Mouse (Mus musculus) left cerebral cortex, postnatal 10 days (tissue): ENCODE results near the gene Sh2b1. TPM values are rescaled to one million over a fixed set of nuclear protein-coding genes. Genes with fewer than 3 reads are reported as not detected.
"Not testable (repeated sequence)": the region's sequence is repeated elsewhere in the genome, so short reads cannot be mapped to it uniquely, and the experiment has no call there.

Source experiments
- DNase-seq, 2 experiments: peaks; one replicate each; pipeline ENCODE4 v3.0.0; 2021 to 2022; ENCODE audit warnings: low spot score in 2 of 2, mixed read lengths in 1 of 2; ENCODE audit errors: extremely low spot score in 1 of 2
- intact Hi-C: fragments of 180-260 bp; cut with DNase I; formaldehyde crosslinking; loops from one replicate; pipeline ENCODE4 v1.15.1; 2025
- total RNA-seq, 2 experiments: library from RNA; stranded (reverse); gene quantifications; 2 replicates each; pipeline ENCODE4 v1.2.3; 2021

Gene Sh2b1
- total RNA-seq = 10 to 100 TPM; 68.3 to 68.6 TPM

- peak; percentile 86 to 94 for DNase-seq
- intact Hi-C loops = no loop called here
Observed at GRCm38 (mm10) chr7:126474993-126475581, at the start of gene Sh2b1. Gene Sh2b1 (minus strand): TSS chr7:126475424.

GRCm38 (mm10) chr7:126523316-126523715 is 48.1 kb upstream of the Sh2b1 start:
- intact Hi-C loops = no loop called here
- no peak for DNase-seq

- DNase-seq = peak in 1 of 2 experiments; percentile 77
- intact Hi-C loops = loop anchor here (5.0 kb wide), 1 partner anchor 117 kb away; no protein-coding TSS in a partner anchor
Observed at GRCm38 (mm10) chr7:126519513-126519912, 44.3 kb upstream of the Sh2b1 start.

DNA sequence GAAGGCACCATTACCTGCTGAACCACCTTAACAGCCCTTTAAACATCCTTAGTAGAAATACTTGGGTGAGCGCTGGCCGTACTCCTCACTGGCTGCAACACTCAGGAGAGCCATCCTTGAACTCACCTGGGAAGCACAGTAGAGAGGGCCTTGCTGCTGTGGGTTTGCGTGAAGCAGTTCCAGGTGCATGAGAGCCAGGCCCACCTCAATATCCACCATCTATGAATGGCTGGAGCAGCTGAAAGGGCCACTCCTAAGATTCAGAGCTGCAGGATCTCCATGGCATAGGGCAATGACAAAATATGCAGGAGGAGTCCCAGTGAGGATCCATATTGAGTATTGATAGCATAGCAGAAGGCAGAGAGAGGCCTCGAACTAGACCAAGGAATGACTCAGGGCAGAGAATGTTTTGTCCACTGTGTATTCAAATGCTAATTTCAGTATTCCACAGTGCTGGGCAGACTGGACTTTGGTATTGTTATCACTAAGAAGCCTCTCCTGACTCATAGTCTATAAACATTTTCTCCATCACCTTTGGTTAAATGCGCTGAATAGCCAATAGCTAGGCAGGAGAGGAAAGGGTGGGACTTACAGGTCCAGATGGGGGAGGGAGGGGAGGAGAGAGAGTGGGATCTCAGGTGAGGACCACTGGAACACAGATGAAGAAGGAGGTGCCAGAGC is 43.2 kb upstream of the Sh2b1 start:
- intact Hi-C loops = loop anchor here (5.0 kb wide), 1 partner anchor 116 kb away; no protein-coding TSS in a partner anchor
- DNase-seq = no peak

DNA sequence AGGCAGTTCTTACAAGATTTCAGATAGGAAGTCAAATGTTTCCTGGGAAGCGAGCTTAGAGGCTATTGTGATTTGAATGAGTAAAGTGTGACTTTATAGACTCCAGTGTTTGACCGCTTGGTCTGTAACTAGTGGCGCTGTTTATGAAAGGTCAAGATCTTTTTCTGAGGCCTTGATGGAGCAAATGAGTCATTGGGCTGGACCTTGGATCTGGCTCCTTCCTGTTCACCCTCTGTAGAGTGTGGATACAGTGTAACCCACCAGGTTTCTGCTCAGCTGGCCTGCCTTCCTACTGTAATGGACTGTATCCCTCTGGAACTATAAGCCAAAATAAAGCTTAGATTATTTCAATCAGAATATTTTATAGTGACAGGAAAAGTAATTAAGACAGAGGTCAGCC is 36.1 kb upstream of the Sh2b1 start:
- no peak for DNase-seq
- intact Hi-C loops = no loop called here

DNA sequence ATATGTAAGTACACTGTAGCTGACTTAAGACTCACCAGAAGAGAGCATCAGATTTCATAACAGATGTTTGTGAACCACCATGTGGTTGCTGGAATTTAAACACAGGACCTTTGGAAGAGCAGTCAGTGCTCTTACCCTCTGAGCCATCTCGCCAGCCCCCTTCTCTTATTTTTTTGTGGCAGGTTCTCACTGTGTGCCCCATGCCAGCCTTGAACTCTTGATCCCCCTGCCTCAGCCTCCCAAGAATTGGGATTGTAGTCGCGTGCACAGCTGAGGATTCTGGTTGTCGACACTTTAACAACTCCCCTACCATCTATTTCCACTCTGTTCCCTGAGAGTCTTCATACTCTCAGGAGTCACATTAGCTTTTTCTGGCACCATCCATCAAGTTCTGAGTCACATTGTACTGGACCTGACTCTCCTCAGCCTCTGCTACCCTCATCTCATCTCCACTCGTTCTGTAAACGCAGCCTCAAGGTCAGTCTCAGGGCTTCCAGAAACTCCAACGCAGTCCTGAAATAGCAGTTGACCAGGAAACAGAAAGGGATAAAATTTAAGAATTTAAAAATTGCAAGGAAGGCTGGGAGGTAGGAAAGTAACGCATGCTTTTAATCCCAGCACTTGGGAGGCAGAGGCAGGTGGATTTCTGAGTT is 32.0 kb upstream of the Sh2b1 start:
- intact Hi-C loops = no loop called here
- DNase-seq = no peak

DNA sequence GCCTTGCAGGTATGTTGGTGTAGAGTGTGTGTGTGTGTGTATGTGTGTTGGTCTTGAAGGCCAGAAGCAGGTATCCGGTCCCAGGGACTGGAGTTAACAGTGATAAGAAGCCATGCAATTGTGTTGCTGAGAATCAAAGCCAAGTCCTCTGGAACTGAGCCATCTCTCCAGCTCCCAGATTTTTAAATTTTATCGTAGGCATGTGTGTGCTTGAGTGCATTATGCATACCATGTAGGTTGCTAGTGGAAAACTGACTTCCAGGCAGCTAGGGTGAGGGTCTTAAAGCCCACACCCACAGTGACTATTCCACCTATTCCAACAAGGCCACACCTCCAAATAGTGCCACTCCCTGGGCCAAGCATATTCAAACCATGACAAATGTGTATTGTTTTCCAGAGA is 29.7 kb upstream of the Sh2b1 start:
- DNase-seq = no peak
- intact Hi-C loops = no loop called here

- intact Hi-C loops = no loop called here
- DNase-seq = peak; percentile 96 to 100
Observed at GRCm38 (mm10) chr7:126503273-126503878, 28.2 kb upstream of the Sh2b1 start, which contains the start of gene Atxn2l. Gene Atxn2l (minus strand): TSS chr7:126503437.

DNA sequence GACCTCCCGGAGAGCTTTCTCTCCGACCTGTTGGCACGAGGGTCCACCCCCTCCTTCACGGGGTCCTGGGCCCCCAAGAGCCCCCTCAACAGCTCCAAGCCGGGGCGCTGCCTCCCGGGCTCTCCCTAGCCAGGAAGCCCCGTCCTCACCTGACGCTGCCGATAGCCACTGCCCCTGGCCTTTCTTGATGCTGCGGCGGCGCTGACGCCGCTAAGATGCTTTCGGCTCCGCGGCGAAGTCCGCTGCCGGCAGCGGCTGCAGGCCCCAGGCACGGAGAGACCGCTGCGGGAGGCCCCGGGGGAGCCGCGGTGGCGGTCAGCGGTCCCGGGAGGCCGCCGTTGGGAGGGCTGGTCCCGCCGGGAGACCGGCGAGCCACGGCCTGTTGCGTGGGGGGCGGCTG is 27.5 kb upstream of the Sh2b1 start:
- intact Hi-C loops = no loop called here

DNA sequence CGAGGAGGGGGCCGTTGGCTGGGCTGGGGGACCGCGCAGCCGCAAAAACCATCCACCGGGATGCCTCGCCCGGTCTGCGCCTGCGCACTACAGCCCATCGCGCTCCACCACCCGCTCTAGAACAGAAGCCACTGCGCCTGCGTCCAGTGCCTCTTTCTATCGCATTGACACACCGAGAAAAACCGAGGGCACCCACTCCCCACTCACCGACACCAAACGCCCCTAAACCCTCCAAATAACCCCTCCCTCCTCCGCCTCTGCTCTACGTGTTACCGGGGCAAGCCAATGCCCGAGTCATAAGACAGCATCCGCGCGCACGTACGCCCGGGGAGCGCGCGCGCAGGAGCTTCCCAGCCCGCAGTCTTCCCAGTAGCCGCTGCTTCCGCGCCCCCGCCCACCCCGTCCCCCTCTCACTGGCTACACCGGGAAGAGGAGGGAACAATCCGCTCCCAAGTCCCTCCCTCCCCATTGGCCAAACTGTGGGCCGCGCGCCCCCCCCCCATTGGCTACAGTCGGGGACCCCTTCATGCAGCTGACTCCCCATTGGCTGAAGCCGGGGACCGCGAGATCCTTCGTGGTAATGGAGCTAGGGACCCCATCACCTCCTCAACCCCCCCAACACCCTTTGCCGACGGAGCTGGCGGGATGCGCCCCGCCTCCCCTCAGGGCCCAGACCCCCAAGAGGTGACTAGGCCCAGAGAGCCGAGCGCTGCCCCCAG is 27.0 kb upstream of the Sh2b1 start:
- peak; percentile 94 to 97 for DNase-seq
- intact Hi-C loops = no loop called here

More for the DNA sequence above, 27.5 kb upstream of the Sh2b1 start:
- DNase-seq = no peak

DNA sequence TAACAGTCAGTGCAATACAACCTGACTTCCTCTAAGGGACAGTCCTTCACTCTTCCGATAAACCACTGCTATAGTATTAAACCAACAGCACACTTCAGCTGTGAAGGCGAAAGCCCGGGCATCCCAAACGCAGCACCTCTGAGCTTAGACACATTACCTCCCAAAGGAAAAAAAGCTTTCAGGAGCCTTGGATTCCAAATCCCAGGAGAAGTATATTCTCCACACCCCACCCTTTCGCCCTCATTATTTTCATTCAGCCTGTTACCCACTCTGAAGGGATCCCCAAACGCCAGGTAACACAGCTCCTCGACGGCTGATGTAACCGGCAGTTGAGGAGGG is 26.4 kb upstream of the Sh2b1 start:
- DNase-seq = no peak
- intact Hi-C loops = no loop called here

- DNase-seq = no peak
- intact Hi-C loops = loop anchor here (5.0 kb wide), 1 partner anchor 53 kb away; no protein-coding TSS in a partner anchor
Observed at GRCm38 (mm10) chr7:126499416-126499815, 24.2 kb upstream of the Sh2b1 start.

DNA sequence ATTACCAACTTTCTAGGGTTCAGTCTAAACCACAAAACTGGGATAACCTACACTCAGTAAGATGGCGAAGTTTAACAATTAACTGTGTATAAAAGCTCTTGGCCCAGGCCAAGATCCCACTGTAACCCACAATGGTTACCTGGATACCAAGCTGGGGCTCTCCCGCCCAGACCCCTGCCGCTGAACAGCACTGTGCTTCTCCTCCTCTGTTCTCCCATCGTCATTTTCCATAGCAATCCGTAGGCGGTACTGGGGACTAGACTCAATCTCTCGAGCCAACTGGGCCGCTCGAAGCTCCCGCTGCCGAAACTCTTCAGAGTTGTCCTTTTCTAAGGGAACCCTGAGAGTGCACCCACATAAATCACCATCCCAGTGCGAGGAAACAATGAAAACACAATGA is 22.7 kb upstream of the Sh2b1 start:
- intact Hi-C loops = loop anchor here (5.0 kb wide), 1 partner anchor 54 kb away; no protein-coding TSS in a partner anchor
- DNase-seq = no peak

- intact Hi-C loops = loop anchor here (5.0 kb wide), 1 partner anchor 56 kb away; no protein-coding TSS in a partner anchor
- DNase-seq = no peak
Observed at GRCm38 (mm10) chr7:126496475-126496874, 21.3 kb upstream of the Sh2b1 start.

- intact Hi-C loops = no loop called here
Observed at GRCm38 (mm10) chr7:126494120-126494519, 18.9 kb upstream of the Sh2b1 start.

DNA sequence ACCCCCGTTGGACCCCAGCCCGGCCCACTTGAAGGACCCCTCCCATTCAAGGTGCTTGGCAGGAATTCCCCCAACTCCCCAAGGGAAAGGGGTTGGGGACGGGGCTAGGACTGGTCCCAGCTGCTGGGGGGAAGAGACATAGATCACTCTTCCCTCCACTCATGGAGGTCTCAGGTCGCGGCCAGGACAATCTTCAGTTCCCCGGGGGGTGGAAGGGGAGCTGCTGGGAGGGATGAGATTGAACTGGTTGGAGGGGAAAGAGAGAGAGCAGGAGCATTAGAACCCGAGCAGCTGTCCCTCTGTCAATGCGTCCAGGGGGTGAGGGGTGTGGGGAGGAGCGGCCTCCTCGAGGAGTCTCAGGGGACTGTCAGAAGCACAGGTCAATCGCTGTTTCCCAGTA is 16.7 kb upstream of the Sh2b1 start:
- DNase-seq = no peak
- intact Hi-C loops = no loop called here

More at GRCm38 (mm10) chr7:126494120-126494519, 18.9 kb upstream of the Sh2b1 start:
- no peak for DNase-seq

DNA sequence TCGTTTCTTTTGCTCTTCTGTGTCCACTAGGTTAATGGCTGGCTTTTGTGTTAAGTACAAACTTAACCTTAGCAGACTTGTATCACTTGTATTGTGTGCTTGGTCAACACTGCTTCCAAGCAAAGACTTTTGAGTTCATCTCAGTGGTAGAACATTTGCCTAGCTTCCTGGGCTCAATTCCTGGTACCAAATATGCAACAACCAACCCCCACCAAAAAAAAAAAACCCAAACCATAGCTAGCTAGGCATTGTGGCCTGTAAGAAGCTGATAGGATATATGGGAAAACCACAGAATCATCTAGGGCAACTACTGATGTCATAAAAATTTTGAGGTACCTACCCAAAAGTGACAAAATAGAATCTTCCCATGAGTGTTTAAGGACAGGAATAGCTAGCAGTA is 15.8 kb upstream of the Sh2b1 start:
- DNase-seq = no peak
- intact Hi-C loops = no loop called here

DNA sequence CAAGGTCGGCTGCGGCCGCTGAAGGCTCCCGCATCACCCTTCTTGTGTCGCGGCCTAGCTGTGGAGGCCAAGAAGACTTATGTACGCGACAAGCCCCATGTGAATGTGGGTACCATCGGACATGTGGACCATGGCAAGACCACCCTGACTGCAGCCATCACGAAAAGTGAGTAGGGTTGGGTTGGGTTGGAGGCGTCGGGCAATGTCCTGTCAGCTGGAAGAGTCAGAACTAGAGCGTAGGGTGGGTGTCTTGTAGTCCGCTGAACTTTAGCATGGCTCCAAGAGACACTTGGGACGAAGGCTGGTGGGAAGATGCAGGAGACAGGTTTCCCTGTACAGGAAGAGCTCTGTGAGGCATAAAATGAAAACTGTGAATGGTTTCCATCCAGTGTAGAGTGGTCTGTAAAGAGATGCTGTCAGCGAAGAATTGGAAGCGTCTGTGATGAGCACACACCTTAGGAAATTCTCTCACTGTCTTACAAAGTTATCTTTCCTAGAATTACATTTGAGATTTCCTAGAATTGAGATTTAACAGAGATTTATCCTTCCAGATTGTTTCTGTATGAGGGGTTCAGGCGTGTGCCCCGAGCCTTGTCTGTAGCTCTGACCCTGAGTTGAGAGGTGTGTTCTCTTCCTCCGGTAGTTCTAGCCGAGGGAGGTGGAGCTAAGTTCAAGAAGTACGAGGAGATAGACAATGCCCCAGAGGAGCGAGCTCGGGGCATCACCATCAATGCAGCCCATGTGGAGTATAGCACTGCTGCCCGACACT is 12.6 kb upstream of the Sh2b1 start:
- intact Hi-C loops = not testable (repeated sequence)
- peak in 1 of 2 experiments; percentile 14 for DNase-seq
